Mouse (Mus musculus) lung, postnatal 0 days (tissue): ENCODE measurements around the gene Acox3. TPM values are rescaled to one million over a fixed set of nuclear protein-coding genes. Genes with fewer than 3 reads are reported as not detected.

Experiments used
- ATAC-seq: fragments of 200-750 bp; cut with Nextera tagmentation; 2 replicates; pipeline ENCODE4 v1.8.0; 2017; ENCODE audit warnings: moderate library complexity
- DNase-seq: peaks from one replicate; pipeline ENCODE4 v3.0.0-alpha.2; 2016; ENCODE audit warnings: low spot score
- H3K27ac ChIP-seq: fragments of 300-500 bp; sonication (generic); 2 replicates; pipeline ENCODE4 v1.5.1; 2014; ENCODE audit warnings: antibody characterized with exemption, mild to moderate bottlenecking, low read length, mixed read lengths
- H3K27me3 ChIP-seq: fragments of 300-500 bp; sonication (generic); replicated peaks from 2 replicates; pipeline ENCODE4 v1.6.1; 2014; ENCODE audit warnings: low read length, mixed read lengths; ENCODE audit not compliant: insufficient read depth
- H3K36me3 ChIP-seq: fragments of 300-500 bp; sonication (generic); 2 replicates; pipeline ENCODE4 v1.6.1; 2014; ENCODE audit warnings: low read length, mixed read lengths; ENCODE audit not compliant: insufficient read depth
- H3K4me1 ChIP-seq: fragments of 300-500 bp; sonication (generic); 2 replicates; pipeline ENCODE4 v1.6.1; 2014; ENCODE audit warnings: antibody characterized with exemption, low read depth, low read length, mixed read lengths; ENCODE audit not compliant: insufficient read depth
- H3K4me2 ChIP-seq: fragments of 300-500 bp; sonication (generic); replicated peaks from 2 replicates; pipeline ENCODE4 v1.6.1; 2014; ENCODE audit warnings: low read depth, mild to moderate bottlenecking, low read length, moderate library complexity, mixed read lengths
- H3K4me3 ChIP-seq: fragments of 300-500 bp; sonication (generic); 2 replicates; pipeline ENCODE4 v1.5.1; 2014; ENCODE audit warnings: low read depth, low read length
- H3K9ac ChIP-seq: fragments of 300-500 bp; sonication (generic); replicated peaks from 2 replicates; pipeline ENCODE4 v1.6.1; 2014; ENCODE audit warnings: low read depth, mild to moderate bottlenecking
- H3K9me3 ChIP-seq: fragments of 300-500 bp; sonication (generic); 2 replicates; pipeline ENCODE4 v1.6.1; 2016; ENCODE audit warnings: low read length, mixed read lengths
- CTCF ChIP-seq: IDR thresholded peaks from 2 replicates; pipeline ENCODE4 v1.5.1; 2016; ENCODE audit warnings: antibody characterized with exemption, mild to moderate bottlenecking
- EP300 ChIP-seq: IDR thresholded peaks from 2 replicates; pipeline ENCODE4 v1.6.1; 2016; ENCODE audit warnings: antibody characterized with exemption, mild to moderate bottlenecking, control low read depth
- WGBS: fragments of 180-500 bp; shearing (Covaris S2); extraction: QIAGEN DNeasy Blood & Tissue Kit; methylation state at CpG from one replicate; pipeline ENCODE4 v1.1.7; 2014; 5-methylcytosine and 5-hydroxymethylcytosine counted together
- polyA plus RNA-seq: library from polyadenylated mRNA; unstranded; fragments of >200 nt; fragmentation: Nextera tagmentation; extraction: Ambion mirVana; gene quantifications from 2 replicates; pipeline ENCODE4 v1.2.1, GENCODE M21; 2015

Acox3 gene
- polyA plus RNA-seq, 1 experiment from 2014 or later: 15.9 TPM

DNA sequence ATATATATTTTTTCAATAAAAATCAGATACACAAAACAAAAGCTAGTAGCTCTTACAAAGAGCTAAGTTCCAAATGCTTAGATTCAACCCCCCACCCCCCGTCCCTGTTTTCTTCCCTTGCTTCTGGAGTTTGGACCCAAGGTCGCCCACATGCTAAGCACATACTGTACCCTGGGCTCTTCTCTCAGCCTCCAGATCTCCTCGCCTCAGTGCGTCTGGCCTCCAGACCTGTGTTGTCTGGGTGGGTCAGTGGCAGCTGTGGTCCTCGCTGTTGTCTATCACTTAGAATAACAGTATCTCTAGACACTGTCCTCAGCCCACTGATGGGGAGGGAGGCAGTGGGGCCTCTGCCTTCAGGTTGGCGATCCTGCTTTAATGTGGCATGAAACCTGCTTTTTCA lies 10.4 kb downstream of the Acox3 start:
- no peak for DNase-seq
- peaks cover 11% of the 10 kb centered on the region; the same call in 1 of the 2 replicates for H3K4me1 ChIP-seq
- H3K9me3 ChIP-seq: no peaks in the 10 kb centered on the region
- TF ChIP-seq CTCF: no peak
- ATAC-seq: no peak
- H3K9ac ChIP-seq: no peak overlapping the region
- no peaks in the 10 kb centered on the region for H3K27me3 ChIP-seq
- H3K27ac ChIP-seq: no peak overlapping the region
- H3K4me2 ChIP-seq: no peak overlapping the region
- H3K36me3 ChIP-seq: peaks cover 43% of the 10 kb centered on the region
- WGBS: 85% methylated on average over 6 of the region's 6 CpGs
- no peak overlapping the region for H3K4me3 ChIP-seq

DNA sequence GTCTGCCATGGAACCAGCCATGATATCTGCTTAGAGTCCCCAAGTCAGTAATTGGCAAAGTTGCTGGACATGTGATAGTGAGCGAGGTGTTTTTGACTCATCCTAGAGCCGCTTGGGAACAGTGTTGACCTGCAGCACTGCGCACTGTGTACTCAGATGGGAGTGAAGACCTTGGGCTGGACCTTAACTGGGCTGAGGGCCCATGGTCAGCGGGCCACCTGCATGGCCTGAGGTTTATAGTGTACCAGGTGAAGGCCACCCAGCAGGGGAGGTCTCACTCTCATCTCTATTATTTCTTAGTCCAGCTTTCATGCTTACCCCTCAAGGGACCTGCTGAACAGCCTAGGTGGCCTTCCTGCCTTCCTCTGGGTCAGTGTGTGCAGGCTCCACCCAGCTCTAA lies 11.9 kb downstream of the Acox3 start:
- H3K4me3 ChIP-seq: no peak overlapping the region
- no peaks in the 10 kb centered on the region for H3K27me3 ChIP-seq
- peaks cover 11% of the 10 kb centered on the region; the same call in 1 of the 2 replicates for H3K4me1 ChIP-seq
- no peaks in the 10 kb centered on the region for H3K9me3 ChIP-seq
- no peak overlapping the region for H3K9ac ChIP-seq
- DNase-seq (no peak), ATAC-seq (no peak)
- no peak overlapping the region for H3K4me2 ChIP-seq
- no peak for TF ChIP-seq EP300
- TF ChIP-seq CTCF: no peak
- WGBS: 94% methylated on average over 4 of the region's 4 CpGs
- H3K27ac ChIP-seq: no peak overlapping the region
- H3K36me3 ChIP-seq: peaks cover 30% of the 10 kb centered on the region

DNA sequence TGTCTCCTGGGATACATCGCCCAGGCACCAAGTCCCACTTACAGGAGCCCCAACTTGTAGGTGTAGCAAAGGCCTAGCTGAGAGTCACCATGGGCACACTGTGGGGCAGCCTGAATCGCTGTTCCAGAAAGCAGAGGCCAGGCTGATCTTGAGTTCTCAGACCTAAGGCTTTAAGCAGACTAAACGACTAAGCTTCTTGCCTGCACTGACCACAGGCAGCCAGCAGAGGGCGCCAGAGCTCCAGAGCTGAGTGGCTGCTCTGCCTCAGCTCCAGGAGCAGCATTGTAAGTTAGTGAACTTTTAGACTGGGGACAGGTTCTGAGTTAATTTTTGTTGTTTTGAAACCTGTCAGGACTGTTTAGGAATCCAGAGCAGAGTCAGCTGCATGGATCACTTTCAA lies 12.9 kb downstream of the Acox3 start:
- H3K36me3 ChIP-seq: peaks cover 28% of the 10 kb centered on the region
- peak; percentile 63 for ATAC-seq

GRCm38 (mm10) chr5:35596169-35597160 lies 13.6 kb downstream of the Acox3 start:
- H3K4me3 ChIP-seq: no peak overlapping the region
- peaks cover 11% of the 10 kb centered on the region; the same call in 1 of the 2 replicates for H3K4me1 ChIP-seq
- 46% methylated on average over 18 of the region's 18 CpGs for WGBS
- ATAC-seq (peak; percentile 56), DNase-seq (peak; percentile 58)
- TF ChIP-seq EP300 (0 out of 2 replicates have a peak, but pooled peaks have one; percentile 8), CTCF (no peak)
- no peak overlapping the region for H3K4me2 ChIP-seq
- peaks cover 25% of the 10 kb centered on the region for H3K36me3 ChIP-seq
- no peak overlapping the region for H3K27ac ChIP-seq
- no peaks in the 10 kb centered on the region for H3K9me3 ChIP-seq
- no peaks in the 10 kb centered on the region for H3K27me3 ChIP-seq
- H3K9ac ChIP-seq: no peak overlapping the region

More for the DNA sequence above, 12.9 kb downstream of the Acox3 start:
- WGBS: 16% methylated on average over 4 of the region's 4 CpGs
- no peak for TF ChIP-seq EP300
- TF ChIP-seq CTCF: peak; percentile 100
- no peaks in the 10 kb centered on the region for H3K27me3 ChIP-seq
- H3K4me1 ChIP-seq: peaks cover 11% of the 10 kb centered on the region; the same call in 1 of the 2 replicates
- H3K4me2 ChIP-seq: no peak overlapping the region
- no peak overlapping the region for H3K27ac ChIP-seq
- no peaks in the 10 kb centered on the region for H3K9me3 ChIP-seq
- peak; percentile 89 for DNase-seq
- no peak overlapping the region for H3K9ac ChIP-seq
- H3K4me3 ChIP-seq: no peak overlapping the region

DNA sequence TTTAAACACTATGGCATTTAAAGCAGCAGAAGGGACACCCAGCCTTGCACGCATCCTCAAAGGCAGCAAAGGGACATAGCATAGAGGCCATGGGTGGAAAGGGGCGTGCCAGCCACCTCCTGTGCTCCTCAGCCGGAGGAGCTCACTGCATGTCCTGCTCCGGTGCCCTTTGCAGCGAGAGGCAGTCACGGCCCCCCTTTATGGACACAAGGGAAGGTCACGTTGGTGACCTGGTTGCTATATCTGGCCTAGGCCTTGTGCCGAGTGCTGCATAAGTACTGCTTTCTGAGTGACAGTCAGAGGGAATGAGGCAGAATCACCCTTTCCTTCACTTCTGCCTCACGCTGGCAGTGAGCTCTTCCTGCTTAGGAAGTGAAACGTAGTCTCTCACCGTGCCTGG lies 17.4 kb downstream of the Acox3 start:
- WGBS: 73% methylated on average over 11 of the region's 11 CpGs
- ATAC-seq (peak; percentile 29), DNase-seq (no peak)
- H3K4me1 ChIP-seq: peaks cover 11% of the 10 kb centered on the region; the same call in 1 of the 2 replicates
- no peaks in the 10 kb centered on the region for H3K9me3 ChIP-seq
- H3K4me3 ChIP-seq: no peak overlapping the region
- H3K4me2 ChIP-seq: no peak overlapping the region
- no peak overlapping the region for H3K9ac ChIP-seq
- no peak overlapping the region for H3K27ac ChIP-seq
- no peaks in the 10 kb centered on the region for H3K27me3 ChIP-seq
- peaks cover 24% of the 10 kb centered on the region; the same call in 1 of the 2 replicates for H3K36me3 ChIP-seq
- TF ChIP-seq CTCF: no peak

GRCm38 (mm10) chr5:35601526-35601925 lies 18.7 kb downstream of the Acox3 start:
- no peak for ATAC-seq

More at GRCm38 (mm10) chr5:35601526-35601925, 18.7 kb downstream of the Acox3 start:
- H3K4me2 ChIP-seq: no peak overlapping the region
- no peak overlapping the region for H3K27ac ChIP-seq
- H3K9ac ChIP-seq: no peak overlapping the region
- H3K4me3 ChIP-seq: no peak overlapping the region
- peaks cover 24% of the 10 kb centered on the region; the same call in 1 of the 2 replicates for H3K36me3 ChIP-seq
- TF ChIP-seq CTCF (no peak), EP300 (no peak)
- peaks cover 4% of the 10 kb centered on the region; the same call in 1 of the 2 replicates for H3K4me1 ChIP-seq
- DNase-seq: no peak
- WGBS: 86% methylated on average over 8 of the region's 8 CpGs
- H3K27me3 ChIP-seq: no peaks in the 10 kb centered on the region
- no peaks in the 10 kb centered on the region for H3K9me3 ChIP-seq
